Mouse (Mus musculus) CD4-positive, CD25-positive, alpha-beta regulatory T cell, adult 4 months (primary cell): ENCODE measurements around the gene Ralgps1. TPM values are rescaled to one million over a fixed set of nuclear protein-coding genes. Genes with fewer than 3 reads are reported as not detected.
A peak's percentile ranks its signal among the peaks of the same experiment; 100 is the strongest.

Experiments
- ATAC-seq: one replicate; pipeline ENCODE4 v1.8.0; 2017
- polyA plus RNA-seq, 2 experiments: library from polyadenylated mRNA; unstranded; fragments of 100-300 nt; shearing (Covaris generic); gene quantifications; one replicate each; pipeline ENCODE4 v1.2.1; 2017

Ralgps1 gene
- 10 to 100 TPM in 1 of 2 experiments, 1 to 10 TPM in 1; 7.2 to 14.4 TPM for polyA plus RNA-seq

- peak; percentile 99 for ATAC-seq
Measured at GRCm38 (mm10) chr2:33370777-33371647, at the start of gene Ralgps1. Gene Ralgps1 (minus strand): TSS chr2:33371486.

GRCm38 (mm10) chr2:33417454-33417853 is 46.2 kb upstream of the Ralgps1 start:
- ATAC-seq, result no peak

GRCm38 (mm10) chr2:33414019-33414418 is 42.7 kb upstream of the Ralgps1 start:
- ATAC-seq, result no peak

- ATAC-seq, result no peak
Measured at GRCm38 (mm10) chr2:33412111-33412510, 40.8 kb upstream of the Ralgps1 start.

GRCm38 (mm10) chr2:33403511-33404003 is 32.3 kb upstream of the Ralgps1 start:
- no peak for ATAC-seq

- ATAC-seq, result no peak
Measured at GRCm38 (mm10) chr2:33402638-33403037, 31.4 kb upstream of the Ralgps1 start.

- ATAC-seq, result no peak
Measured at GRCm38 (mm10) chr2:33402236-33402635, 30.9 kb upstream of the Ralgps1 start.

- ATAC-seq, result no peak
Measured at GRCm38 (mm10) chr2:33401217-33401616, 29.9 kb upstream of the Ralgps1 start.

GRCm38 (mm10) chr2:33400541-33400940 is 29.3 kb upstream of the Ralgps1 start:
- no peak for ATAC-seq

- no peak for ATAC-seq
Measured at GRCm38 (mm10) chr2:33399091-33399490, 27.8 kb upstream of the Ralgps1 start.

- ATAC-seq, result no peak
Measured at GRCm38 (mm10) chr2:33397036-33397435, 25.8 kb upstream of the Ralgps1 start.

- no peak for ATAC-seq
Measured at GRCm38 (mm10) chr2:33395053-33395452, 23.8 kb upstream of the Ralgps1 start.

GRCm38 (mm10) chr2:33393951-33394635 is 22.8 kb upstream of the Ralgps1 start:
- no peak for ATAC-seq

GRCm38 (mm10) chr2:33393021-33393420 is 21.7 kb upstream of the Ralgps1 start:
- ATAC-seq, result no peak

GRCm38 (mm10) chr2:33371648-33372408 is 542 bp upstream of the Ralgps1 start:
- no peak for ATAC-seq

- ATAC-seq, result peak; percentile 16
Measured at GRCm38 (mm10) chr2:33370276-33370776, 960 bp downstream of the Ralgps1 start.

GRCm38 (mm10) chr2:33369453-33369852 is 1.8 kb downstream of the Ralgps1 start:
- no peak for ATAC-seq

GRCm38 (mm10) chr2:33368486-33368885 is 2.8 kb downstream of the Ralgps1 start:
- no peak for ATAC-seq

GRCm38 (mm10) chr2:33365703-33366471 is 5.4 kb downstream of the Ralgps1 start:
- ATAC-seq, result no peak

GRCm38 (mm10) chr2:33364656-33365055 is 6.6 kb downstream of the Ralgps1 start:
- ATAC-seq, result no peak

- no peak for ATAC-seq
Measured at GRCm38 (mm10) chr2:33363890-33364289, 7.4 kb downstream of the Ralgps1 start.
